Mouse (Mus musculus) c-Kit-positive CD71-negative TER-119-negative erythroid progenitor cells, embryonic 14.5 days (primary cell): ENCODE data around the gene Trpv5.

ENCODE experiments used
- DNase-seq: peaks from one replicate; pipeline ENCODE4 v3.0.0-alpha.2; 2013; ENCODE audit warnings: low read depth

Trpv5 gene

DNA sequence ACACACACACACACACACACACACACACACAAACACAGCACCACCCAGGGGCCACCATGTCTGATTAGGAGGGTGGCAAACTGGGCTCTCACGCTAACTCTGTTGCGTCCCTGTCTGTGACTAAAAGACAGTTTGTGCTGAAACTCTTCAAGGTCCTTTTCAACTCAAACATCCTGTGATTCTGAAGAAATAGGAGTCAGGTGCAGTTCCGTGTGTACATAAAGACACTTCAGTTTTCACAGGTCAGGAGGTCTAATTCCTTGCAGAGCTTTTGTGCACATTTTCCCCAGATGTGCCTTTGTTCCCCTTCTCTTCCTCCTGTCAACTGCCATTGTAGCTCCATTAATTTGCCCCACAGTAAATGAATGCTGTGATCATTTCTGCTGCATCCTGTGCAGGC lies 40.1 kb downstream of the Trpv5 start:
- no peak for DNase-seq

DNA sequence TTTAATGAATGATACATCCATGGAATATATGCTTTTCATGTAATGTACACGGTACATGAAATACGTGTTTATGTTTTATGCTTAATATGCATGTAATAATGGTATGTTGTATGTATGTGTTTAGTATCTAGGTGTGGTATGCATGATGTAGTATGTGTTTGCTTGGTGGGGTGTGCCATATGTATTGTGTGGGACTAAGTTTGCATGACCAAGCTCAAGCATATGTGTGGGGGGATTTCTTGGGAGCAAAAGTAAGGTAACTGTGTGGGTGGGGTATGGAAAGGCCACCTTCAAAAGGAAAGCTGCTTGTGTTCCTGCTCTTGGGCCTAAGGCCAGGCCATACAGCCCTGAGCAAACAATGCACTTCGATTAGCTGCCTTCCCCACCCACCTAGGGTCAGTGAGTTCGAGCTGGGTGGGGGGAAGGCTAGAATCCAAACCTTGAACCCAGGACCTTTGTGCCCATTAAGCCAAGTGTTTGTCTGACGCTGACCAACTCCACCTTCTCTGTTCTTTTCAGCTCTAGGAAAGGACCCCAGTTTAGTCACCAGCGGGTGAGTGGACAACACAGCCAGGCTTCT lies 42.6 kb downstream of the Trpv5 start:
- DNase-seq, result no peak

DNA sequence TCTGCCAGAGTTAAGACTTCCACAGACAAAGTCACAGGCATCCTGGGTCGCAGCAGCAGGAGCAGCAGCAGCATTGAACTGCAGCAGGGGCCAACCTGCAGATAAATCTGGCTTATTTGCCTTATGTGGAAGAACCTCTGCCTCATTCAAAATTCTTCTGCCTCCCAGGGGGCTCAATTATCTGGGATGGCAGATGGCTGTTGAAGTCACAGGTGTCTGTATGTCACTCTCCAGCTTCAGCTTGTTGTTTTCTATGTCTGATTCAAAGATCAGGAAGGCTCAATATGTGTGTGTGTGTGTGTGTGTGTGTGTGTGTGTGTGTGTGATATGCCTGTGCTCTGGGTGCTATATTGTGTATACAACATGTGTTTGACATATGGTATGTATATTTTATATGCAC lies 43.2 kb downstream of the Trpv5 start:
- no peak for DNase-seq

DNA sequence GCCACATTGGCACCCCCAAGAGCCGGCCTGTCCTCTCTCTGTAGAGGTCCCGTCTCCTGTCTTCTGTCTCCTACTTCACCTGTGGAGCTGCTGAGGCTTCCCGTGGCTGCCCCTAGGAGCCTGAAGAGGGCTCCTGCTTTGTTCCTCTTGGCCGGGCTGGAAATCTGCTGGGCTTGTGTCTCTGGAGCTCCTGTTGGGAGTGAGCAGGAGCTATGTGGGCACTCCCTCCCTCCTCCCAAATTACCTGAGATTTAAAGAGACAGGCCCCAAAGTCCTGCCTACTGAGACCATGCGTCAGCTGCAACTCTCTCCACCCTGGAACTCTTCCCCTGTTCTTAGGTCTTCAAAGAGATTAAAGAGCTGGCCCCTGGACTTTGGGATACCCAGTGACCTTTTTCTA lies 44.4 kb downstream of the Trpv5 start, which contains the start of gene Trpv6:
Gene Trpv6 (minus strand): TSS at position 228 of the 400 bp plus-strand sequence.
- no peak for DNase-seq

DNA sequence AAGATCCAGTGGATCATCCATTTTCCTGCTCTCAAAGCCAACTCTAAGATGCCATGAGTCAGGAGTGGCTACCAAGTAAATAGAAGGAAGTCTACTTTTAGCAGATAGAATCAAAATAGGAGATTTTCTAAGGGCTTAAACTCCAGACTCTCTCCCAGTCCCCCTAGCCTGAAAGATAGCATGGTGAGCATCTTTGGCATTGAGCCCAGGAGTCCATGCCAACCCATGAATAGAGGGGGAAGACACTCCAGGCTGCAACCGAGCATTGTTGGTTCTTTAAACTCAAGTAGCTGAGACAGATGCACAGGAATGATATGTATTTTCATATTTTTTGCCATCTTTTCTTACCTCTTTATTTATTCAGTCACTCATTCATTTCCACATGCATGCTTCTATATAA lies 45.4 kb downstream of the Trpv5 start:
- no peak for DNase-seq

DNA sequence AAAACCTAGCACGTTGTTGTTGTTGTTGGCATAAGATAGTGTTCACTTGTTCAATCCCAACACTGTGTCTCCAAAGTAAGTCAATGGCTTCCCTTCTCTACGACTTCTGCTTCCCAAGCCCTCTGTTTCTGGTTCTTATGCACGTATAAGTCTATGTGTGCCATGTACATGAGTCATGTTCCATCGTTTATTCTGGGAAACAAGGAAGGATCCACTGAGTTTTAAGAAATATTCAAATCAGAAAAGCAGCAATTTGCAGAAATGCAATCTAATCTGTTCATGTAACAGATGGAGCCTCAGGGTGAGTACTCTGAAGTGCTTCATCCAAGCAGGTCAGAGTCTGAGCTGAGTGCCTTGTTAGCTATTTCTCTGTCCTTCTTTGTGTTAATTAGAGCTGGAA lies 49.0 kb downstream of the Trpv5 start:
- DNase-seq, result no peak

DNA sequence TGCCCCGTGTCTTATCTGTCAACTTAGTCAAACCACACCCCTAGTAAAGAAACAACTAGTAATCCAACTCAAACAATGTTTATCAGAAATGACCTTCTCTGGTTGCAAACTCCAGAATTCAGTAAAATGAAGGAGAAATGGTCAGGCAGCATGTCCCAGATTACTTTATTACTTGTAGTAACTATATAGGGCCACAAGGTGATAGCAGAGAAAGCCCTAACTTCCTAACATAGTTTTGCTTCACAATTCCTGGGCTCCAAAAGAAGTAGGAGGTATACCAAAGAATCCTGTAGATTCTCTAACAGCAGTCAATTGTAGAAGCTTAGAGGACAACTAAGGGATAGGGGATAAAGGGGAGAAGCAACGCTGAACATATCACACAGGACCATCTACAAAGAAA lies 49.8 kb downstream of the Trpv5 start:
- no peak for DNase-seq

DNA sequence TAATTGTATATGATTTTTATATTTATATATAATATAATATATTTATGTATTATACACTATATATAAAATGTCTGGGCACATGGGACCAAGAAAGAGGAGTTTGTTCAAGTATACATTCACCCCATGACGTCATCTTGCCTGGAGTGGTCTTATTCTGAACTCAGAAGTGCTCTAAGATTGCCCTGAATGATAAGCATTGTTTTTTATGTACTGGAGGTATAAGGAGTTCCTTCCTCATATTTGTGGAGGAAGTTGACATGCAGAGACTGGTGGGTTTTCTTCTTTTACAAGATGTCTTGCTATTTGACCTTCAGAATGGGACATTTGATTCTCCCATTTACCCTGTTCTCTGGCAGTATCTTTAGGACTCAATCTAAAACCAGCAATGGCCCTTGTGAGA lies 52.4 kb downstream of the Trpv5 start:
- no peak for DNase-seq

DNA sequence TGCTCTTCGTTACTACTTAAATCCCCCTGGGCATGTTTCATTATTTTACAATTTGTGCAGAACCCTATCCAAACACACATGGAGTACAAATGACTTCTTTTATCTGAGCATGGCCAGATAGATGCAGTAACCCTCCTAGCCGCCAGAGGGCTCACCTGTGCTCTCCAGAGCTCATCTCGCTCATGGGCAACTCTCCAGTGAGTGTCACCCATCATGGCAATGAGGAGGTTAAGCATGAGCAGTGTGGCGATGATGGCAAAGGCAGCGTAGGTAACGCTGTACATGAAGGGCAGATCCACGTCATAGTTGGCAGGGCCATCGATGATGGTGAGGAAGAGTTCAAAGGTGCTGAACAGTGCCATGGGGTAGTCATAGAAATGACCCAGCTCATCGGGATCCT lies 57.9 kb downstream of the Trpv5 start:
- DNase-seq, result no peak

DNA sequence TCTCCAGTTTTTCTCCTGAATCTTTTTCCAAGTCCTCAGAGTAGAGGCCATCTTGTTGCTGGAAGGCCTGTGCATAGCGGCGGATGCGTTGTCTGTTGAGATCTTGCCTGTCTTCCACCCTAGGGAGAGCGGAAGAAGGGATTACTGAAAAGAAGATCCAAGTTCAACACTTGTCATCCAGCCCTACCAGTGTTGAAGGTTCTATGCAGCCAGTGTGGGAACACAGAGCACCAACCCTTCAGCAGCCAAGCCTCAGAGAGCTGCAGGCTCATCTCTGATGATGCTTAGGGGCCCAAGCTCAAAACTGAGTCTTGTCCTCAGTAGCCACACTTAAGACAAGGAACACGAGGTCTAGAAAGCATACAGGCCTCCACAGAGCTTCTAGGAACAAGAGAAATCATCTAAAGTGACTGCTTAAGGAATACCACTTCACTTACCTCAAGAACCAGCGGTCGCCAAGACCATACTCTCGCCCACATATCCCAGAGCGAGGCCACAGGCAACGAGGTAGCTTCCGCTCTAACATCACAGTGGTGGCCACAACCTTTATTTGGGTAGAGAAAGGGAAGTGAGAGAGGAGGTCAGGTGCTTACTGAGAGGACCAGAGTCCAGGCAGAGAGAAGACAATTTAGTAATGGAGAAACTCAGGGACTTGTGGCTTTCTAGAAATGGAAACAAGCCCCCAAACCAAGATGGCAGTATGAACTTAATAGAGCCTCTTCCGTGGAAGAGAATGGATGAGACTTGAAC lies 59.2 kb downstream of the Trpv5 start:
- DNase-seq, result no peak

DNA sequence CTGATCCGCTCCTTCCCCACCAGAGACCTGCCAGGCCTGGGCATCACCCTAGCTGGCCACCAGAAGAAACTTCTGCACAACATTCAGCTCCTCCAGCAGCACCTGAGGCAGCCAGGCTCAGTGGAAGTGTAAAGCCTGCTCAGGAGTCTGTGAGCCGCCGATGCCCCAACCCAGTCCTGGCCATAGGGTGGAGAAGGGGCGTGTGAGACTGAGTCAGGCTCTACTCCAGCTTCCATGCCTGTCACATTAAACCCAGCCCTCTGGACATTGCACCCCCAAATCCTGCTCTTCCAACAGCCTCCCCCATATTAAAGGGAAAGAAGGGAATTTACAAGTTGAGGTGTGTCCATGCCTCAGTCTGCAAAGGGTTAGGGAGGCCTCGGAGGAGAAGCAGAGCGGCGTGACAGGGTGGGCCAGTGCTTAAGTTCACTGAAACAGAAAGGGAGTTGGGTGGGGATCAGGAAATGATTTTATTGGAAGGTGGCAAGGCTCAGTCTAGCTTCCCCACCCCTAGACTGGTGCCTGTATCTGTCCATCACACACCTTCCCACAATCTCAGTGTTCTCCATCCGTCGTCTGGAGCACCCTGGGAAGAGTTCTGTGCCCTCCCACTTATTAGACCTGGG lies 60.3 kb downstream of the Trpv5 start:
- DNase-seq, result no peak

DNA sequence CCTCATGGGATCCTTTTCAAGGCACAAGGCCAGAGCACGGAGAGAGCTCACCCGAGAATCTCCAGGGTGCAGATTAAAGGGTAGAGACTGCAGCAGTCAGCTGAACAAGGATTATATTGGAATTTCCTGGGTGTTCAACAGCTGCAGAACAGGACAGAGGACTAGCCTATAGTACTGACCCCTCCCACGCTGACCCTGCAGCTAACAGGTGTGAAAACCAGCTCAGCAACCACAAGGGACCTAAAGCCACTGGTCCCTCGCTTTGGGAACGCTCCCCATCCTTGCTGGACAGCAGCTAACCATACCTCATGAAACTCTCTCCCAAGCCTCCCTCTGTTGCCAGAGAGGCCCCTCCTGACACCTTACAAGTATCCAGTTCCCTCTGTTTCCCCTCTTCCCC lies 72.9 kb downstream of the Trpv5 start:
- no peak for DNase-seq

DNA sequence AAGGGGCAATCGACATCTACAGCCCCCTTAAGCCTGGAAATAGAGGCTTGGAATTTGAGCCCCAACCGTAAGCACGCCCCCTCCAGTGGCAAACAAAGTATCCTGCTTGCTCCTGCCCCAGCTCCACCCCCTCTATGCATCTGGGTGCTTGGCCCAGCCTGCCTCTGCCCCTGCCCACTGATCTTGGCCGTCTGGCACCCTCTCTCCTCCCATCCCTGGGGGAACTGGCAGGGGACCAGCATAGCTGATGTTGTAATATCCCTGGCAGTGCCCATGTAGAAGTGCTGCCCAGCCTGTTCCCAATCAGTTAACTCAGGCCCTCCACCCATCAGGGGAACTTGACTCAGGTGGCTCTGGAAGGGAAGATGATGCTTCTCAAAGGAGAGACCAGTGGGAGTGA lies 74.4 kb downstream of the Trpv5 start:
- no peak for DNase-seq

DNA sequence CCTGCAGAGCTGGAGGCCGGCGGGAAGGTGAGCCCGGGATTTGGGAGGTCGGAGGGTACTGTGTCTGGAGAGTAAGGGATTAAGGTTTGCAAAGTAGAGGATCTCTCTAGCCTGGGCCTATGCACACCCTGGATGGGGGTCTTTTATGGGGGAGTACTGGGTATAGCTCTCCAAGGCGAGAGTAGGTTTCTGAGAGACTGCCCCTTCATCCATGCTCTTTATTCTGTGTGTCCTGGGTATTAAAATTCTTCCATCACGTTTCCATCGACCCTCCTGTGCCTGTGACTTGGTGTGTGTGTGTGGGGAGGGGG lies 74.8 kb downstream of the Trpv5 start:
- no peak for DNase-seq

DNA sequence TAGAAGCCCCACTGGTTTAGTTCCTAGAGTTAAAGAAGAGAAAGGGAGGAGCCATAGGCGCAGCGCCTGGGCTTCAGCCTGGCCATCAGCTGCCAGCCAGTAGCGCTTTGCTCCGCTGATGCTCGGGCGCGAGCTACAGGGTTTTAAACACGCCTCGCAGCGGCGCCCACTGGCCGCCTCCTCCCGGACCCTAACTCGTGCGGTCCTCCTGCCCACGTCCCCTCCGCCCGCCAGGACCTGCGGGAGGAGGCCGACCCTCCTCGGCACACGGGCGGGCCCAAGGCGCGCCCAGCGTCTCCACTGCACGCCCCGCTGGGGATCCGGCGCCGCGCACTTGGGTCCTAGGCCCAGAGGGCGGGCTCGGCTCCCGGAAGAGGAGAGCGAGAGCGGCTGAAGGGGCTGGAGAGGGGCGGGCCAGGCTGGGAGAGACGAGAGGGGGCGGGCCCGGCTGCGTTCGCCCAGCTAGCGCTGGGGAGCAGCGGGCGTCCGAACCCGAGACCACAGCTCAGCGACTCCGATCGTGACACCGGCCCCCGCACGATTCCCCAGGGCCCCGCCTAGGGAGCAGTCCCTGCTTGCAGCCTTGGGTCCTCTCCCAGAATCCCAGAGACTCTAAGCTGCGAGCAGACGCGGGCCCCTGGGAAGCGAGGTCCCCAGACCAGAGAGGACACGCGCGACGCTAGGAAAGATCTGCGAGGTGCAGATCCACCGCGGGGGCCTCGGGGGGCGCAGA lies 75.3 kb downstream of the Trpv5 start, which contains the start of gene Ephb6:
Gene Ephb6 (plus strand): TSS at position 422 of the 733 bp plus-strand sequence.
- DNase-seq, result peak; percentile 67

DNA sequence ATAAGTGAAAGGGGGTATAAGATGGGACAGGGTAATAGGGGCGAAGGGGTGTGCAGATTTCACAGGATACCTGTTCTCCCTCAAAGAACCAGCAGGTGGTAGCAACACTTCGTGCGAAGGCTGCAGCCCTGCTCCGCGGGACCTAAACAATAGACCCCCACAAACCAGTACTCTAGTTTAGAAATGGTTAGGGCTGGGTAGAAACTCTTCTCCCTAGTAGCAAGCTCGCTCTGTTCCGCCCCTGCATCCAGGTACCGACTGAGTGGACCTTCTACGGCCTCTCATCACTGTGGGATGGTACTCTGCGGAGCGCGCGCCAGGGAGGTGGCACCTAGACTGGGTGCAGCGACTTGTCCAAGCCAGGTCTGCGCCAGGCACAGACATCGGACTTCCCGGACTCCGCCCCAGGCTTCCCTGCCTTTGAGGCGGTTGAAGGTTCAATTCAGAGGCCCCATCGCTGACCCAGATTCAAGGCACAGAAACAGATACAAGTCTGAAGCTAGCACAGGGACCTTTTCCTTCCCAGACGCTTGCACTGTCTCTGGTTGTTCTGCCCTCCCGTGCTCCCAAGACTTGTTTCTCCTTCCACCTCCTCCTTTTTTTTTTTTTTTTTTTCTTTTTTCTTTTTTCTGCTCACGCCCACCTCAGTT lies 76.0 kb downstream of the Trpv5 start:
- DNase-seq, result peak; percentile 44
